Mouse (Mus musculus) heart, postnatal 25 days (tissue): ENCODE data around the gene Klhdc1. TPM values are rescaled to one million over a fixed set of nuclear protein-coding genes. Genes with fewer than 3 reads are reported as not detected.

Source experiments
- DNase-seq: peaks from one replicate; pipeline ENCODE4 v3.0.0; 2022; ENCODE audit warnings: low spot score
- intact Hi-C: fragments of 180-260 bp; cut with DNase I; formaldehyde crosslinking; loops from one replicate; pipeline ENCODE4 v1.15.1; 2025
- total RNA-seq, 2 experiments: library from RNA; stranded (reverse); gene quantifications; 2 replicates each; pipeline ENCODE4 v1.2.3; 2021

Gene Klhdc1
- total RNA-seq, 2 experiments from 2014 or later, result 26.5 to 28.7 TPM

- no peak for DNase-seq
- intact Hi-C loops, result no loop called here
Observed at GRCm38 (mm10) chr12:69292401-69292800, 51.4 kb downstream of the Klhdc1 start.

DNA sequence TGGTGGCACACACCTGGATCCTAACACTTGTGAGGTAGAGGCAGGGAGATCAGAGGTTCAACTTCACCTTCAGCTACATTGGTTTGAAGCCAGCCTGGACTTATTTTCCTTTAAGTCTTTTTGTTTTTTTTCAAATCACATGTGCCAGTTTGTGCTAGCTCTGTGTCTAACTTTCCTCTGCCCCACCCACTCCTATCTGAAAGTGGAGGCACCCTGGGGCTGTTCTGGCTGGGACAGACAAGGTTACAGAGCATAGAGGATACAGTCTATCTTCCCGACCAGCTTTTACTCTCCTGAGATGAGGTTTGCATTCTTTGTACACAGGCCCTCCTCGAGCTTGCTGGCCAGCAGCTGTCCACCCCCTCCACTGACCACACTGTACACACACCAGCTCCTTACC lies 52.8 kb downstream of the Klhdc1 start:
- intact Hi-C loops, result no loop called here
- no peak for DNase-seq

- DNase-seq, result no peak
- intact Hi-C loops, result loop anchor here (5.0 kb wide), 2 partner anchors 68 to 98 kb away; partner anchors contain the start of genes Dnaaf2, Gm49383 and Pole2
Observed at GRCm38 (mm10) chr12:69294936-69295335, 54.0 kb downstream of the Klhdc1 start.

DNA sequence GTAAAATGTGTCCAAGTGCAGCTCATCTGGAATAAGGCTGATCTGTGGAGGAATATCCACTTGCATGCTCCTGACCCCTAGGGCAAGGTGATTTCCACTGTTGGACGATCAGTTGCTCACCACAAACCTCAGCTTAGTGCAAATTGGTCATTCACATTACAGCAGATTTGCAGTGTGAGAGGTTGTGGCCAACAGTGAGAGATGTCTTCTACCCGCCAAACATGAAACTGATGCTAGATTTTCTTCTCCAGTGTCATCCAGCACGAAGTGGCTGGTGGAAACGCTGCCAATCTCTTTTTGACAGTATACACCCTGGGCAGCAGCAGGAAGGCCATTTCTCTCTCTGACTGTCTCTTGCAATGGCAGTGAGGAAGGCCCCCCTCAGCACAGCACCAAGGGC lies 54.7 kb downstream of the Klhdc1 start:
- DNase-seq, result no peak
- intact Hi-C loops, result loop anchor here (2.0 to 5.0 kb wide), 3 partner anchors 53 to 98 kb away; partner anchors contain the start of genes Dnaaf2, Gm49383 and Pole2

DNA sequence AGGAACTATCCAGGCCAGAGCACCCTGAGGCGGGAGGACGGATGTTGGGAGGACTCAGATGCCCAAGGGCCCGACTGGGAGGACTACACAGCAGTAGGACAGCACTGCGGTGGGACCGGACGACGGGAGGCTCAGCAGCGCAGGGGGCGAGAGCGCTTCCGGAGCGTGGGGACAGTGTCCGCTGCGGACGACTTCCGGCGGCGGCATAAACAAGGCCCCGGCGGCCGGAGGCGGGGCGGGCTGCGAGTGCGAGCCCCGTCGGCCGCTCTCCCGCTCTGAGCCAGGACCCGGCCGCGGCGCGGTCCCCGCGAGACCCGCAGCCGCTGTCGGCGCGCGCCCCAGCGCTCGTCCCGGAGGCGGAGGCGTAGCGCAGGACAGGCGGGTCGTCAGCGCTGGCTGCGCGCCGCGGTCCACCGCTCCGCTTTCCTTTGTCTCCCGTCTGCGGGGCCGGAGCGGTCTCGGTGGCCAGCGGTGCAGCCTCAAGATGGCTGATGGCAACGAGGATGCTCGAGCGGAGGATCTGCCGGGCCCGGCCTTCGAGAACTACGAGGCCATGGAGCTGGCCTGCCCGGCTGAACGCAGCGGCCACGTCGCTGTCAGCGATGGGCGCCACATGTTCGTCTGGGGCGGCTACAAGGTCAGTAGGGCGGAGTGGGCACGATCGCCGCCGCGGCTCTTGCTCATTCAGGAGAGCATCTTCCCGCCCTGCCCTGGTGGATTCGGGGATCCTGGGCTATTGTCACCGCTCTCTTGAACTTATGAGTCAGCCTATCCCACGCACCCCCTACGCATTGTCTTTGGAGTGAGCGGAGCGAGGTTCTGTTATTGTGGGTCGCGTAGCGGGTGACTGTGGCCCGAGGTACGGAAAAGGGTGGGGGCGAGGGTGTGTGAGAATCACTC lies 55.8 kb downstream of the Klhdc1 start, which contains the start of gene Klhdc2:
Klhdc2 (plus strand) TSS at position 171 of the 900 bp plus-strand sequence.
- intact Hi-C loops, result loop anchor here (2.0 to 5.0 kb wide), 3 partner anchors 54 to 99 kb away; partner anchors contain the start of genes Dnaaf2, Gm49383 and Pole2
- peak; percentile 81 for DNase-seq

DNA sequence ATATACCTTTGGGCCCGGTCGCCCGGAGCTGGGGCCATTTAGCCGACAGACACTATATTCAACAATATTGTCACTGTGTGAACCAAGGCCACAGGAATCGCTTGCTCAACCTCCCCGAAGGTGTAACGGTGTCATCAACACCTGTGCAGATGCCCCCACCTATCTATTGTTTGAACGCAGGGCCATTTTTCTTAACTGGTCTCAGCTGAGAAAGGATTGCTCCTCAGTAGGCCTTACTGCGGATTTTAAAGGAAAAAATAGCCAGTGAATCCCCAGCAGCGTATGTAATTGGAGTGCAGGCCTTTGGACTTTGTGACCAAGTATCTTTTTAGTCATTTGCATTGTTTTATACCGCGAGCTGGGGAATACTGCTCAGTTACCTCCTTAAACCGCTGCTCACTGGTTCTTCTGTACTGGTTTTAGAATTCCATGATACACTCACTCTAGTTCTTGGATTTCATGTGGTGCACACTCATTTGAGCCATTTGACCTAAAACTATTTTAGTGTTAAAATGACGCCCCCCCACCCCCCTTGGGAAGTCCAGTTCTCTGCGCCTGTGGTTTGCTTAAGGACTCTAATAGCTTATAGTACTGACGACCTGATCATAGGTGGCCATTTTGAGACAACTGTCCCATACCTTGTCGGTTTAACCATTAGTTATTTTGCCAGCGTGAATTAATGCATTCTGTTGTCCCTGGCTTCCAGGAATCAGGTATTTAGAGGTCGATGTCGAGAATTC lies 56.6 kb downstream of the Klhdc1 start:
- intact Hi-C loops, result loop anchor here (2.0 to 5.0 kb wide), 3 partner anchors 55 to 100 kb away; partner anchors contain the start of genes Dnaaf2, Gm49383 and Pole2
- no peak for DNase-seq

DNA sequence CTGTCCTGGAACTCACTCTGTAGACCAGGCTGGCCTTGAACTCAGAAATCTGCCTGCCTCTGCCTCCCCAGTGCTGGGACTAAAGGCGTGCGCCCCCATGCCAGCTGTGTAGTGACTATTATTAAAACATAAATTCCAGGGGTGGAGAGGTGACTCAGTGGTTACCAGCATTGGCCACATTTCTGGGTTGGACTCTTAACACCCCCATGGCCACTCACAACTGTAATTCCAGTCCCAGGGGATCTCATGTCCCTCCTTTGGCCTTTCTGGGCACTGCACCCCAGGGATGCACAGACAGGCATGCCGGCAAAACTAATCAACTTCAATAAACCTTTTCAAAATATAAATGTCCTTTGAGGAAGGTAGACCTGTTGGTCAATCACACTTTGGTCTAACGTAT lies 57.3 kb downstream of the Klhdc1 start:
- no peak for DNase-seq
- intact Hi-C loops, result loop anchor here (5.0 kb wide), 2 partner anchors 71 to 101 kb away; partner anchors contain the start of genes Dnaaf2, Gm49383 and Pole2

- DNase-seq, result peak; percentile 8
- intact Hi-C loops, result loop anchor here (5.0 kb wide), 2 partner anchors 72 to 102 kb away; partner anchors contain the start of genes Dnaaf2, Gm49383 and Pole2
Observed at GRCm38 (mm10) chr12:69299231-69299630, 58.3 kb downstream of the Klhdc1 start.

- intact Hi-C loops, result loop anchor here (5.0 kb wide), 2 partner anchors 73 to 103 kb away; partner anchors contain the start of genes Dnaaf2, Gm49383 and Pole2
- DNase-seq, result no peak
Observed at GRCm38 (mm10) chr12:69299831-69300230, 58.9 kb downstream of the Klhdc1 start.

DNA sequence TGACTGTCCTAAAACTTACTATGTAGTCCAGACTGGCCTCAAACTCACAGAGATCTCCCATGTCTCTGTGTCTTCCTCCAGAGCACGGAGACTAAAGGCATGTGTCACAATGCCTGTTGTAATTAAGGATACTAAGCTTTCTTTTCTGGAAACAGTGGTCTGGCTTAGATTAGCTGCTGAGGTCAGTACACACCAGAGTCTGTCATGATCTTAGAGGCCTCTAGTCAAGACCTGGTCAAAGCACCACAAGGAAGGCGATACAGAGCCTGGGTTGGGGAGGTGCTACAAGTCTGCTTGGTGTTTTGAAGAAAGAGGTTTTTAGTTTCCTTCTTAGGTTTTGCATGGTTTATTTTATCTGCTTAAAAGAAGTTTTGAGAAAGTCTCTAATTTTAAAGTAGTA lies 59.4 kb downstream of the Klhdc1 start:
- no peak for DNase-seq
- intact Hi-C loops, result no loop called here

DNA sequence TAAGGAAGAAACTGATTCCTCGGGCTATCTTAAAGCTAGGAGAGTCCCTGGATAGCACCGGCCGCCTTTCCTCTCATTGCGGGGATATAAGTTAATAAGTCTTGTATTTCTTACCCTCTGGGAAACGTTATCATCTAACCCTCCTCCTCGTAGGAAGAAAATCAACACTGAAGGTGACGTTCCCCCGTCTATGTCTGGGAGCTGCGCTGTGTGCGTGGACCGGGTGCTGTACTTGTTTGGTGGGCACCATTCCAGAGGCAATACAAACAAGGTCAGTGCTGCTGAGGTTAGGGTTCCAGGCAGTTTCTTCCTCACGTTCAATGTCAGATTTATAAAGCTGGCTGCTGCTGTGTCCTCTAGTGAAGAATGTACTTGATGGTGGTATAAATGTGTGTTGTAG lies 61.2 kb downstream of the Klhdc1 start:
- intact Hi-C loops, result no loop called here
- DNase-seq, result no peak

GRCm38 (mm10) chr12:69304051-69304450 lies 63.1 kb downstream of the Klhdc1 start:
- no peak for DNase-seq
- intact Hi-C loops, result no loop called here

DNA sequence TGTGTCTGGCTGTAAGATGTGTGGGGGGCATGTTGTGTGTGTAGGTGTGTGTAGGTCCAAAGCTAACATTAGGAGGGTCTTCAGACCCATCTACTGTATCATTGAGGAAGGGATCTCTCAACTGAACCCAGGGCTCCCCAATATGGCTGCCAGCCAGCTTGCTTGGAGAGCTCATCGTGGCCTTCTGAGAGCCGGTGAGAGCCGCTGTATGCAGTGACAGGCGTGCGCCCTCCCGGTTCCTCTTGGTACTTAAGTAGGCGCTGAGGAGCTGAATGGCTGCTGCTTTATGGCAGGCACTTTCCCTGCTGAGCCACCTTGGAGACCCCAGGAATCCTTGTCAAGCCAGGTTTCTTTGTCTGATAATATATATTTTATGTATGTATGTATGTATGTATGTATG lies 65.4 kb downstream of the Klhdc1 start:
- no peak for DNase-seq
- intact Hi-C loops, result loop anchor here (5.0 kb wide), 1 partner anchor 36 kb away; no protein-coding TSS in a partner anchor

DNA sequence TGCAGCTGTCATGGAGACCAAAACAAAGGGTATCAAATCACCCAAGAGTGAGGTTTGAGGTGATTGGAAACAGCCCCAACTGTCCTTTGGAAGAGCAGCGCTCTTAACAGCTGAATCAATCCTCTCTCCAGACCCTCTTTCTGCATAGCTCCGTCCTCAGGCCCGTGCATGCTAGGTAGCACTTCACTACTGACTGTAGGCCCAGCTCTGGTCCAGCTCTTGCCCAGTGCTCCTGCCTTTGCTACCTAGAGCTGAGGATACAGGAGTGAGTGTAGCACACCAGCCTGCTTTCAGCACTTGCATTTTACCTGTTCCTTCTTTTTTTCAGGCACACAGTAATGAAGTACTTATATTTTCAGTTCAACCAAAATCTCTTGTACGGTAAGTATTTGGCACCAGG lies 68.7 kb downstream of the Klhdc1 start:
- DNase-seq, result no peak
- intact Hi-C loops, result loop anchor here (5.0 kb wide), 1 partner anchor 33 kb away; no protein-coding TSS in a partner anchor

- intact Hi-C loops, result no loop called here
Observed at GRCm38 (mm10) chr12:69318431-69318830, 77.5 kb downstream of the Klhdc1 start.

DNA sequence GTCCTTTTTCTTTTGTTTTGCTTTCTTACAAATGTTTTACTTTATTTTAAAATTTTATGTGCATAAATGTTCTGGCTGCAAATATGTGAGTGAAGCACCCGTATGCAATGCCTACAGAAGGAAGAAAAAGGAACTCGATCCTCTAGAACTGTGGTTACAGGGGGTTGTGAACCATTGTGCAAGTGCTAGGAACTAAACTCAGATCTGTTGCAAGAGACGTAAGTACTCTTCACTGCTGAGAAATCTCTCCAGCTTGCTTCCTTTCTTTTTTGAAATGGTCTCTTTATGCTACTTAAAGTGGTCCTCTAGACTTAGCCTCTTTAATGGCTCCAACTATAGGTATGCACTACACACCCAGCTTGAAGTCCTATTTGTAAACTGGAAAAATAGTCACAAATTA lies 90.2 kb downstream of the Klhdc1 start:
- DNase-seq, result no peak
- intact Hi-C loops, result no loop called here

More at GRCm38 (mm10) chr12:69318431-69318830, 77.5 kb downstream of the Klhdc1 start:
- no peak for DNase-seq

DNA sequence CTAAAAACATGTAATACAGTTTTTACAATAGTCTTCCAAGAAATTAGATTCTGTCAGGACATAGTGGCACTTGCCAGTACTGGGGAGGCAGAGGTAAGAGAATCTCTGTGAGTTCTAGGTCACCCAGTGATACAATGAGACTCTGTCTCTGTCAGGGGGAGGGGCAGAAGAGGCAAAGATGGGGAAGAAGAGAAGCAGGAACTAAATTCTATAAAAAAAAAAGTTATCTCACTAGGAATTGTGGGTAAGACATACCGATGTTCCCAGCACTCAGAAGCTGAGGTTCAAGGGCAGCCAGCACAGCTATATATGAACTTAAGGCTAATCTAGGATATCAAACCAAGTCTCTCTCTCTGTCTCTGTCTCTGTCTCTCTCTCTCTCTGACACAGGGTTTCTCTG lies 91.2 kb downstream of the Klhdc1 start:
- intact Hi-C loops, result no loop called here
- no peak for DNase-seq

GRCm38 (mm10) chr12:69333547-69333946 lies 92.6 kb downstream of the Klhdc1 start:
- intact Hi-C loops, result no loop called here
- no peak for DNase-seq
